Mouse (Mus musculus) small intestine, adult 2 months (tissue): ENCODE data around the gene Vps13d. TPM values are rescaled to one million over a fixed set of nuclear protein-coding genes. Genes with fewer than 3 reads are reported as not detected.

Source experiments
- H3K27ac ChIP-seq: fragments of 200-500 bp; 2 replicates; pipeline ENCODE4 v1.5.1; 2012; ENCODE audit warnings: low read depth, low read length, control low read depth, inconsistent platforms; ENCODE audit not compliant: insufficient read depth
- H3K27me3 ChIP-seq: fragments of 200-500 bp; 2 replicates; pipeline ENCODE4 v1.6.1; 2012; ENCODE audit warnings: mild to moderate bottlenecking, moderate library complexity, low read length, inconsistent platforms; ENCODE audit not compliant: control insufficient read depth, insufficient read depth
- H3K36me3 ChIP-seq: fragments of 200-500 bp; 2 replicates; pipeline ENCODE4 v1.6.1; 2012; ENCODE audit warnings: mild to moderate bottlenecking, low read length, control low read depth, inconsistent platforms; ENCODE audit not compliant: control insufficient read depth, insufficient read depth
- H3K4me1 ChIP-seq: fragments of 200-500 bp; 2 replicates; pipeline ENCODE4 v1.6.1; 2012; ENCODE audit warnings: low read length, inconsistent platforms, mixed read lengths; ENCODE audit not compliant: control insufficient read depth, insufficient read depth, insufficient read length
- H3K4me3 ChIP-seq: fragments of 200-500 bp; 2 replicates; pipeline ENCODE4 v1.5.1; 2012; ENCODE audit warnings: low read depth, mild to moderate bottlenecking, control low read depth, inconsistent platforms, low read length, moderate library complexity
- CTCF ChIP-seq: fragments of 200-500 bp; IDR thresholded peaks from 2 replicates; pipeline ENCODE4 v1.5.1; 2012; ENCODE audit warnings: low read depth, mild to moderate bottlenecking, control low read depth, inconsistent platforms, low read length, moderate library complexity, mixed read lengths; ENCODE audit not compliant: insufficient replicate concordance, insufficient read length; ENCODE audit errors: extremely low read depth
- POLR2A ChIP-seq: fragments of 200-500 bp; IDR thresholded peaks from 2 replicates; pipeline ENCODE4 v1.6.1; 2012; ENCODE audit warnings: low read depth, mild to moderate bottlenecking, control low read depth, inconsistent platforms, low read length, moderate library complexity
- WGBS: fragments of 180-500 bp; shearing (Covaris S2); methylation state at CpG from one replicate; pipeline ENCODE4 v1.1.7; 2018; 5-methylcytosine and 5-hydroxymethylcytosine counted together
- polyA plus RNA-seq: library from polyadenylated mRNA; depleted of rRNA; stranded (reverse); fragments of >200 nt; gene quantifications from 2 replicates; pipeline ENCODE4 v1.2.3, GENCODE M21; 2012

Vps13d gene
- polyA plus RNA-seq, 1 experiment = 11.9 TPM

- TF ChIP-seq CTCF (no peak), POLR2A (no peak)
- Histone ChIP-seq H3K36me3 (peaks cover 6% of the 10 kb centered on the region), H3K27ac (no peak overlapping the region), H3K4me1 (peaks cover 33% of the 10 kb centered on the region), H3K27me3 (no peaks in the 10 kb centered on the region), H3K4me3 (no peak overlapping the region)
- WGBS = 84% methylated on average over 1 of the region's 1 CpGs
These were observed 199.0 kb downstream of the Vps13d start for GRCm38 (mm10) chr4:144995826-144996225.

- Histone ChIP-seq H3K27me3 (no peaks in the 10 kb centered on the region), H3K36me3 (peaks cover 7% of the 10 kb centered on the region), H3K4me3 (no peak overlapping the region), H3K4me1 (peaks cover 11% of the 10 kb centered on the region; the same call in 1 of the 2 replicates), H3K27ac (no peak overlapping the region)
- TF ChIP-seq CTCF (no peak), POLR2A (no peak)
- 70% methylated on average over 9 of the region's 9 CpGs for WGBS
These were observed 201.5 kb downstream of the Vps13d start for GRCm38 (mm10) chr4:144993047-144993917.

- TF ChIP-seq CTCF = no peak
- TF ChIP-seq POLR2A = no peak
- Histone ChIP-seq H3K27me3 (no peaks in the 10 kb centered on the region), H3K27ac (no peak overlapping the region), H3K4me1 (peaks cover 5% of the 10 kb centered on the region; the same call in 1 of the 2 replicates), H3K36me3 (peaks cover 7% of the 10 kb centered on the region), H3K4me3 (no peak overlapping the region)
- 82% methylated on average over 3 of the region's 3 CpGs for WGBS
These were observed 202.4 kb downstream of the Vps13d start for GRCm38 (mm10) chr4:144992413-144992812.

- WGBS = 92% methylated on average over 5 of the region's 5 CpGs
- Histone ChIP-seq H3K27ac (no peak overlapping the region), H3K4me1 (no peaks in the 10 kb centered on the region), H3K27me3 (no peaks in the 10 kb centered on the region), H3K36me3 (peaks cover 7% of the 10 kb centered on the region), H3K4me3 (no peak overlapping the region)
- TF ChIP-seq POLR2A (no peak), CTCF (no peak)
These were observed 206.2 kb downstream of the Vps13d start for GRCm38 (mm10) chr4:144988443-144989206.

- WGBS = 93% methylated on average over 7 of the region's 7 CpGs
- TF ChIP-seq POLR2A (no peak), CTCF (no peak)
These were observed 208.6 kb downstream of the Vps13d start for GRCm38 (mm10) chr4:144986016-144986805.

GRCm38 (mm10) chr4:144983821-144984371 lies 210.9 kb downstream of the Vps13d start:
- peaks cover 2% of the 10 kb centered on the region; the same call in 1 of the 2 replicates for H3K4me1 ChIP-seq
- 69% methylated on average over 8 of the region's 8 CpGs for WGBS
- H3K36me3 ChIP-seq = peaks cover 14% of the 10 kb centered on the region
- H3K27ac ChIP-seq = no peak overlapping the region
- no peaks in the 10 kb centered on the region for H3K27me3 ChIP-seq
- TF ChIP-seq CTCF (no peak), POLR2A (no peak)
- H3K4me3 ChIP-seq = no peak overlapping the region

More at GRCm38 (mm10) chr4:144986016-144986805, 208.6 kb downstream of the Vps13d start:
- Histone ChIP-seq H3K27me3 (no peaks in the 10 kb centered on the region), H3K4me1 (peaks cover 1% of the 10 kb centered on the region; the same call in 1 of the 2 replicates), H3K27ac (no peak overlapping the region), H3K36me3 (peaks cover 15% of the 10 kb centered on the region), H3K4me3 (no peak overlapping the region)
